Mouse (Mus musculus): Measurements from ENCODE around the gene Josd2. TPM values are rescaled to one million over a fixed set of nuclear protein-coding genes. Genes with fewer than 3 reads are reported as not detected.

Josd2 gene
- polyA plus RNA-seq, 1 experiment from 2014 or later, result 76.8 TPM

GRCm38 (mm10) chr7:44485572-44486195 is 17.9 kb downstream of the Josd2 start:
- DNase-seq (ENCODE audit: low spot score), result no peak

GRCm38 (mm10) chr7:44486927-44487575 is 19.3 kb downstream of the Josd2 start:
- DNase-seq (ENCODE audit: low spot score), result no peak
- Histone ChIP-seq H3K9me3 (replicated peaks) (no peaks in the 10 kb centered on the region), H3K27me3 (ENCODE audit: low read depth, poor library complexity, severe bottlenecking) (peaks cover 10% of the 10 kb centered on the region), H3K36me3 (peaks cover 41% of the 10 kb centered on the region), H3K4me1 (0 out of 2 replicates have a peak, but pooled peaks cover 4% of the 10 kb centered on the region), H3K4me3 (no peak overlapping the region), H3K27ac (replicated peaks) (no peak overlapping the region)
- WGBS, result 71% methylated on average over 13 of the region's 13 CpGs

More at GRCm38 (mm10) chr7:44485572-44486195, 17.9 kb downstream of the Josd2 start:
- H3K27ac ChIP-seq (replicated peaks), result no peak overlapping the region
- H3K4me1 ChIP-seq, result 0 out of 2 replicates have a peak, but pooled peaks cover 4% of the 10 kb centered on the region
- H3K9me3 ChIP-seq (replicated peaks), result no peaks in the 10 kb centered on the region
- no peak overlapping the region for H3K4me3 ChIP-seq
- peaks cover 27% of the 10 kb centered on the region for H3K36me3 ChIP-seq
- 77% methylated on average over 7 of the region's 7 CpGs for WGBS
- H3K27me3 ChIP-seq (ENCODE audit: low read depth, poor library complexity, severe bottlenecking), result peaks cover 22% of the 10 kb centered on the region

- no peak for DNase-seq (ENCODE audit: low spot score)
- H3K9me3 ChIP-seq (replicated peaks), result no peaks in the 10 kb centered on the region
- H3K4me3 ChIP-seq, result no peak overlapping the region
- 0 out of 2 replicates have a peak, but pooled peaks cover 4% of the 10 kb centered on the region for H3K4me1 ChIP-seq
- H3K36me3 ChIP-seq, result peaks cover 50% of the 10 kb centered on the region
- peaks cover 2% of the 10 kb centered on the region for H3K27me3 ChIP-seq (ENCODE audit: low read depth, poor library complexity, severe bottlenecking)
- 91% methylated on average over 7 of the region's 7 CpGs for WGBS
- no peak overlapping the region for H3K27ac ChIP-seq (replicated peaks)
Measured at GRCm38 (mm10) chr7:44487936-44488335, 20.2 kb downstream of the Josd2 start.

GRCm38 (mm10) chr7:44488545-44488944 is 20.8 kb downstream of the Josd2 start:
- no peak for DNase-seq (ENCODE audit: low spot score)
- 88% methylated on average over 8 of the region's 8 CpGs for WGBS
- H3K36me3 ChIP-seq, result peaks cover 56% of the 10 kb centered on the region

GRCm38 (mm10) chr7:44490281-44490680 is 22.5 kb downstream of the Josd2 start:
- peaks cover 69% of the 10 kb centered on the region for H3K36me3 ChIP-seq
- no peaks in the 10 kb centered on the region for H3K27me3 ChIP-seq (ENCODE audit: low read depth, poor library complexity, severe bottlenecking)

More at GRCm38 (mm10) chr7:44488545-44488944, 20.8 kb downstream of the Josd2 start:
- Histone ChIP-seq H3K27ac (replicated peaks) (no peak overlapping the region), H3K4me1 (0 out of 2 replicates have a peak, but pooled peaks cover 4% of the 10 kb centered on the region), H3K4me3 (no peak overlapping the region), H3K9me3 (replicated peaks) (no peaks in the 10 kb centered on the region), H3K27me3 (ENCODE audit: low read depth, poor library complexity, severe bottlenecking) (no peaks in the 10 kb centered on the region)

GRCm38 (mm10) chr7:44491391-44491790 is 23.6 kb downstream of the Josd2 start:
- peaks cover 17% of the 10 kb centered on the region for H3K4me1 ChIP-seq
- no peak for DNase-seq (ENCODE audit: low spot score)
- no peaks in the 10 kb centered on the region for H3K27me3 ChIP-seq (ENCODE audit: low read depth, poor library complexity, severe bottlenecking)
- no peak overlapping the region for H3K4me3 ChIP-seq
- no peak overlapping the region for H3K27ac ChIP-seq (replicated peaks)
- 94% methylated on average over 5 of the region's 5 CpGs for WGBS
- H3K9me3 ChIP-seq (replicated peaks), result no peaks in the 10 kb centered on the region
- H3K36me3 ChIP-seq, result peaks cover 69% of the 10 kb centered on the region

More at GRCm38 (mm10) chr7:44490281-44490680, 22.5 kb downstream of the Josd2 start:
- WGBS, result 98% methylated on average over 4 of the region's 4 CpGs
- Histone ChIP-seq H3K4me3 (no peak overlapping the region), H3K27ac (replicated peaks) (no peak overlapping the region), H3K9me3 (replicated peaks) (no peaks in the 10 kb centered on the region), H3K4me1 (peaks cover 11% of the 10 kb centered on the region)
- no peak for DNase-seq (ENCODE audit: low spot score)

- DNase-seq (ENCODE audit: low spot score), result no peak
- Histone ChIP-seq H3K27ac (replicated peaks) (no peak overlapping the region), H3K4me1 (peaks cover 21% of the 10 kb centered on the region), H3K9me3 (replicated peaks) (no peaks in the 10 kb centered on the region), H3K36me3 (peaks cover 69% of the 10 kb centered on the region), H3K4me3 (no peak overlapping the region), H3K27me3 (ENCODE audit: low read depth, poor library complexity, severe bottlenecking) (no peaks in the 10 kb centered on the region)
- WGBS, result 95% methylated on average over 21 of the region's 21 CpGs
Measured at GRCm38 (mm10) chr7:44492166-44492826, 24.5 kb downstream of the Josd2 start.

- peaks cover 29% of the 10 kb centered on the region for H3K4me1 ChIP-seq
- no peaks in the 10 kb centered on the region for H3K9me3 ChIP-seq (replicated peaks)
- H3K4me3 ChIP-seq, result no peak overlapping the region
- H3K36me3 ChIP-seq, result peaks cover 52% of the 10 kb centered on the region
- peaks cover 6% of the 10 kb centered on the region; the same call in 1 of the 2 replicates for H3K27me3 ChIP-seq (ENCODE audit: low read depth, poor library complexity, severe bottlenecking)
- no peak overlapping the region for H3K27ac ChIP-seq (replicated peaks)
- no peak for DNase-seq (ENCODE audit: low spot score)
- 92% methylated on average over 12 of the region's 12 CpGs for WGBS
Measured at GRCm38 (mm10) chr7:44494681-44495080, 26.9 kb downstream of the Josd2 start.

- Histone ChIP-seq H3K27ac (replicated peaks) (peak overlapping the region; percentile 99; the same call in 1 of the 2 replicates), H3K9me3 (replicated peaks) (no peaks in the 10 kb centered on the region), H3K4me3 (peak overlapping the region; percentile 86), H3K27me3 (ENCODE audit: low read depth, poor library complexity, severe bottlenecking) (peaks cover 10% of the 10 kb centered on the region), H3K4me1 (peaks cover 29% of the 10 kb centered on the region), H3K36me3 (peaks cover 48% of the 10 kb centered on the region)
- no peak for DNase-seq (ENCODE audit: low spot score)
- 92% methylated on average over 7 of the region's 7 CpGs for WGBS
Measured at GRCm38 (mm10) chr7:44495086-44495485, 27.3 kb downstream of the Josd2 start.

- under 1% methylated on average over 58 of the region's 58 CpGs for WGBS
- Histone ChIP-seq H3K27ac (replicated peaks) (peak within 1 kb of the TSS; percentile 99), H3K9me3 (replicated peaks) (no peaks in the 10 kb centered on the region), H3K27me3 (ENCODE audit: low read depth, poor library complexity, severe bottlenecking) (peaks cover 18% of the 10 kb centered on the region), H3K4me3 (peak within 1 kb of the TSS; percentile 86), H3K4me1 (peaks cover 29% of the 10 kb centered on the region), H3K36me3 (peaks cover 37% of the 10 kb centered on the region)
- peak; percentile 99 for DNase-seq (ENCODE audit: low spot score)
Measured at GRCm38 (mm10) chr7:44495992-44496770, 28.4 kb downstream of the Josd2 start, which contains the start of the genes Emc10 and Fam71e1. Emc10 (minus strand) TSS chr7:44496529. Fam71e1 (plus strand) TSS chr7:44496581.

GRCm38 (mm10) chr7:44496771-44497109 is 29.0 kb downstream of the Josd2 start:
- no peak for DNase-seq (ENCODE audit: low spot score)
- Histone ChIP-seq H3K27ac (replicated peaks) (peak overlapping the region; percentile 99), H3K27me3 (ENCODE audit: low read depth, poor library complexity, severe bottlenecking) (peaks cover 18% of the 10 kb centered on the region), H3K36me3 (peaks cover 31% of the 10 kb centered on the region), H3K4me3 (peak overlapping the region; percentile 86), H3K9me3 (replicated peaks) (no peaks in the 10 kb centered on the region), H3K4me1 (peaks cover 29% of the 10 kb centered on the region)
- WGBS, result 1% methylated on average over 26 of the region's 26 CpGs

All from midbrain, embryonic 10.5 days (tissue).